Mouse (Mus musculus): ENCODE measurements around the gene Tmem52b. TPM values are rescaled to one million over a fixed set of nuclear protein-coding genes. Genes with fewer than 3 reads are reported as not detected.
"Not testable (repeated sequence)": the region's sequence is repeated elsewhere in the genome, so short reads cannot be mapped to it uniquely, and the experiment has no call there.

Gene Tmem52b
- not detected in 2 replicates for polyA plus RNA-seq (2012; rRNA removed)

- no peak for DNase-seq (ENCODE audit: low spot score)
Measured at GRCm38 (mm10) chr6:129512367-129512766, at the start of gene Tmem52b. TSS of gene Tmem52b (plus strand) at chr6:129512555.

GRCm38 (mm10) chr6:129471386-129471785, 41.0 kb upstream of the Tmem52b start:
- no peak for DNase-seq (ENCODE audit: low spot score)

DNA sequence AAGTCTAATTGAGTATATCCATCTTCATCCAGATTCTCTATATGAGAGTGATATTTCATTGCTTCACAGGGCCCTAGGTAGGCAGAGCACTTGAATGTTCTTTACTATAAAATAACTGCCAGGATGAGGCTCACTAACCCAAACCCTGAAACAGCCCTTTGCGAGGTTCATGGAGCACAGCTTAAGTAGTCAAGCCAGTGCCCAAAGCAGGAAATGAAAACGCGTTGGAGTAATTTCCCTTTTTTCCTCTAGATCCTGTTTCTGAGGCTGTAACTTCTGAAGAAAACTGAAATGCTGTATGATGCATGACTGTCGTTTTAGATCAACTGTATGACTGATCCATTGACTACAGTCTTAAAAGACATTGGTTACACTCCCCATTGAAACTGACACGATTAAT, 39.7 kb upstream of the Tmem52b start:
- no peak for DNase-seq (ENCODE audit: low spot score)

- DNase-seq (ENCODE audit: low spot score): no peak
Measured at GRCm38 (mm10) chr6:129476404-129477126, 35.8 kb upstream of the Tmem52b start.

- DNase-seq (ENCODE audit: low spot score): no peak
Measured at GRCm38 (mm10) chr6:129480089-129480958, 32.0 kb upstream of the Tmem52b start.

DNA sequence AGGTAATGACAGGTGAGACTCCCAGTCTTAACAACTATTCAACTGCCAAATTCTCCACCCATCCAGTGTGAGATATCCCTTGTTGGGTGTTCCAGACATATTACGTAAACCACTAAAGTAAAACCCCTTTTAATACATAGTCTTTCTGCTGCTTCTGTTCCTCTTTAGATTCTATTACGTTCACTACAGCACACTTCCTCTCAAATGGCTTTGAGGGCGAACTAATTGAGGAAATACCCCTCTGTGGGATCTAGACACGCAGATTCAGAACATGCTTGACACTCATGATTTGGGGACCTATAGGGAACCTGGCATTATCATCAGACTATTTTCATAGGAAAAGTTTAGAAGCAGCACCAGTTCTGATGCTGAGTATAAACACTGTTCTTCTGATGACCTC, 17.4 kb upstream of the Tmem52b start:
- DNase-seq (ENCODE audit: low spot score): no peak

GRCm38 (mm10) chr6:129497345-129498218, 14.8 kb upstream of the Tmem52b start:
- DNase-seq (ENCODE audit: low spot score): no peak

DNA sequence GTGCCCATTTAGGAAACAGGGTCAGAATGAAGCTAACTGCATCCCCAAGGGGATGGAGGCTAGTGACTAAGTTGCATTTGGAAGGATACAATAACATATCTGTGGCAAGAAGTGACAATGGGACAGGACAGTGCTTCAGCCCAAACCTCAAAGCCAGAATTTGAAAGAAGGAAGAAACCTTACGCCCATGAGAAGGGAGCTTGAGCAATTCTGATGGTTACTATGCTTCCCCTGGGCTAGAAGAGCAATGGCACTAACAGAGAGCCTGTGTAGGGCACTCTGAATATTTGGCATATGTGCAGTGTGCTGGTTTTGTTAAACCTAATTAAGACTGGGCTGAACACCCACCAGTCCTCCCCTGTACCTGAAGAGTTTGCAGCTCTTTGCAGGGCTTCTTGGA, 12.8 kb upstream of the Tmem52b start:
- not testable (repeated sequence) for DNase-seq (ENCODE audit: low spot score)

- no peak for DNase-seq (ENCODE audit: low spot score)
Measured at GRCm38 (mm10) chr6:129503471-129503870, 8.9 kb upstream of the Tmem52b start.

GRCm38 (mm10) chr6:129507024-129507423, 5.3 kb upstream of the Tmem52b start, which contains the start of gene Olr1:
TSS of gene Olr1 (minus strand) at chr6:129507165.
- no peak for DNase-seq (ENCODE audit: low spot score)

- DNase-seq (ENCODE audit: low spot score): no peak
Measured at GRCm38 (mm10) chr6:129510120-129510911, 2.0 kb upstream of the Tmem52b start.

DNA sequence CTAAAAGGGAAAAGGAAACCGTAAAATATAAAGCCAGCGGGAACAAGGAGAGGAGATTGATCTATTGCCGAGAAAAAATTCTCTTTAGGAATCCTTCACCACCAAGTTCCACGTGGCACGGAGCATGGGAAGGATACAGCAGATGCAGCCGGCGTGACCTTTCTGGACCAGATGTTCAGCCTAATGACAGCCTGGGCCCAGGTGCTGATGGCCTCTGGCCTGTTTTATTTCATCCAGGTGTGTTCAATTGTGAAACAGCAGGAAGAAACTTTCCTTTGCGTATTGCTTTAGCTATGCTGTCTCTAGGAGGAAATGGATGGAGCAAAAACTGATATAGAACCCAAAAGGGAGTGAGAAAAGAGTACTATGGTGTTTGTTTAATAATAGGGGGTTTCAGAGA, 513 bp downstream of the Tmem52b start:
- DNase-seq (ENCODE audit: low spot score): no peak

- no peak for DNase-seq (ENCODE audit: low spot score)
Measured at GRCm38 (mm10) chr6:129513409-129513808, 1.1 kb downstream of the Tmem52b start.

DNA sequence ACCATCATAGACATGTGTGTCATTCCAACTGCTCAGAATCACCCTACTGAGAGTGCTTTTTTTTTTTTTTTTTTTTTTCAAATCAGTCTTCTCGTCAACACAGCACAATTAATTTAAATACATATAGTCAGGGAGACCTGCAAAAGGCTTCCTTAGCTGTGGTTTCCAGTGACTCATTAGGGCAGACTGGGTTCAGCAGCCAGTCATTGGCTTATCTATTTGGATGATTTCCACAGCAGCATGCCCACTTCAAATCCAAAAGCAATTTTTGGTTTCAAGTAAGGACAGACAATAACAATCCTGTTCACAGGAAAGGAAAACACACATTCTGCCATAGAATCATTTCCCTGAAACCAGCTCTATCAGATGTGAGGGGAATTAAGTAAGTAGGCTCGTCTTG, 2.0 kb downstream of the Tmem52b start:
- no peak for DNase-seq (ENCODE audit: low spot score)

DNA sequence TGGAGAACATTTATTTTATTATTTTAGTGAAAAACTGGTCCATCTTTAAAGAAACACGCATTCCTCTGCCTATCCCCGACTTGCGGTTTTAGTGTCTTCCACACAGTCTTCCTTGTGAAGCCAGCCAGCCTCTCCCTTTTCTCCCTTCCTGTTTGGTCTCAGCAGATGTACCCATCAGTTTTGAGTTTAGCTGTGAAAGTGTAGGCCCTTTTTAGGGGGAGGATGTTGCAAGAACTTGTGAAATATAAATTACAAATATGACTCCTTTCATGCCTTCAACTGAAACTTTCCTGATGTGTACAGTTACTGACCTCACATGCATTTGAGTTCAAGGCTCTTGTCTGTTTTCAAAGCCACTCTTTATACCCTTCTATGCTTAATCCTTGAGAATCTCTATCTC, 2.7 kb downstream of the Tmem52b start:
- no peak for DNase-seq (ENCODE audit: low spot score)

DNA sequence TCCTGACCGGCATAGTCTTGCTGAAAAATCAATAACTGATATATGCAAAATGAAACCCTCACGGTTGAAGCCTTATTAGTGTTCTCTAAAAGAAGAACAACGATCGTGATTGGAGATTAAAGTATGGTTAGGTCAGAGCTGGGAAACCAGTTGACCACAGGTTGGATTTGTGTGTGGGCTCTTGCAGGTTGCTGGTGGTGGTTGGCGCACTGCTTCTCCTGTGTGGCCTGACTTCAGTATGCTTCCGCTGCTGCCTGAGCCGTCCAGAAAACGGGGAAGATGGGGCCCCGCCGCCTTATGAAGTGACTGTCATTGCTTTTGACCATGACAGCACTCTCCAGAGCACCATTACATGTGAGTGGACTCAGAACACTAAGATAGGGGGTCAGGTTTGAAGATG, 4.0 kb downstream of the Tmem52b start:
- no peak for DNase-seq (ENCODE audit: low spot score)

DNA sequence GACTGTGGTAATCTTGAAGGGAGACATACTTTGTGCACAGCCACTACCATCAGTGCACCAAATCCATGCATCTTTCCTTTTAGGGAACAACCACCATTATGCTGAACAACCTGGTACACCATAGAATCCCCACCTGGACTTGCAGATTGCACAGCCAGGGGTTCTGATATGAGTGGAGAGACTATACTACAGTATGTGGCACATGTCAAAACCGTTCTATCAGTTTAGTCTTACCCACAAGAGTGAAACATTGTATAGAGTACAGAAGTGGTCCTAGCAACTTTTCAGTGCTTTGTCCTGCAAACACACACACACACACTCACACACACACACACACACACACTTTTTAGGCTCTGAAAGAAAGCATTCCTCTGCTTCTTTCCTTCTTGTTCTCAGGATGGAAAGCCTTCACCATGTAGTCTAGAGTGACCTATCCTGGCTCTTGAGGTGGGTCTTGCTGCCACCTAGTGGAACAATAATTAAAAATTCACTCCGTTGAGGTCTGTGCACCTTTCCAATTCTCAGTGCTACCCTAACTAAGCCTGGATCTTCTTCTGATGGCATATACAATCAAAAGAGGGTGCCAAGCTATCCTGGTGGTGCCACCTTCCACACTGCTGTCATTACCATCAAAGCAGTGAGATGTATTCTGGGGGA, 5.5 kb downstream of the Tmem52b start:
- no peak for DNase-seq (ENCODE audit: low spot score)

- no peak for DNase-seq (ENCODE audit: low spot score)
Measured at GRCm38 (mm10) chr6:129526069-129526468, 13.7 kb downstream of the Tmem52b start.

- DNase-seq (ENCODE audit: low spot score): no peak
Measured at GRCm38 (mm10) chr6:129527416-129527815, 15.1 kb downstream of the Tmem52b start.

GRCm38 (mm10) chr6:129529605-129530004, 17.2 kb downstream of the Tmem52b start:
- DNase-seq (ENCODE audit: low spot score): no peak

DNA sequence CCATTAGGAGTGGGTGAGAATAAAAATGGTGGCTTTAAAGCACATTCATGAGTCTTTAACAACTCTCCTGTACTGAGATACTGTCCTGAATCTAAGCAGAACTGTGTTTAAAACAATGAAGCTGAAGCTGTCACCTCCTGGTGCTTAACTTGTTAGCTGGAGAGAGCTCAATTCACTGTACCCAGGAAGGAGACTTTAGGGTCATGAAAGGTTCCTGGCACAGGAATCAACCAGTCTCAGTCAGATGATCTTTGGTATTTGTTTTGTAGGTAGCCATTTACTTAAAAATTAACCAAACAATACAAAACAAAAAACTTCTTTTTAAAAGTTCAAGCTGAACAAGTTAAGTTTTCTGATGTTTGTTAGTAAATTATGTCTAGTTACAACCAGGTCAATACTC, 17.9 kb downstream of the Tmem52b start:
- DNase-seq (ENCODE audit: low spot score): no peak
